Mouse (Mus musculus): ENCODE measurements at regions not wholly inside any gene's neighbourhood (a gene's known extent, or its start where the extent isn't known, plus 50 kb on each side); places are given as distances from the start of the nearest gene placed in this dataset.

DNA sequence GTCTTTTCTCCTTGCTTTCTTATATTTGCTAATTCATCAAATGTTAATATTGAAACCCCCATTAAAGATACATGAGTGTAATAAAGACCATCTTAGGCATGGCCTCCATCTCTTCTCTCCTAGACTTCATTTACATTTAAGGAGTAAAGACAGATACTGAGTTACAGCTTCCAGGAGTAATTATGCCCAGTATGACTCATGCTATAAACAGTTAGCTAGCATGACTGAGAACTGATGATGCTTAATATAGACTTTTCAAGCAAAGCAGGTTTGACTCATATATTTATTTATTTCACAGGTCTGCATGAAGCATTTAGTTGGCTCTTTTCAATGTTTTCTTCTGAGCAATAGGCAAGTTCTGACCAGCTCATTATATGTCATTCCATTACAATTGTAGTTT is 453.7 kb upstream of the Cntn6 start:
- no peak for DNase-seq (ENCODE audit: low spot score in 2 of 2)

DNA sequence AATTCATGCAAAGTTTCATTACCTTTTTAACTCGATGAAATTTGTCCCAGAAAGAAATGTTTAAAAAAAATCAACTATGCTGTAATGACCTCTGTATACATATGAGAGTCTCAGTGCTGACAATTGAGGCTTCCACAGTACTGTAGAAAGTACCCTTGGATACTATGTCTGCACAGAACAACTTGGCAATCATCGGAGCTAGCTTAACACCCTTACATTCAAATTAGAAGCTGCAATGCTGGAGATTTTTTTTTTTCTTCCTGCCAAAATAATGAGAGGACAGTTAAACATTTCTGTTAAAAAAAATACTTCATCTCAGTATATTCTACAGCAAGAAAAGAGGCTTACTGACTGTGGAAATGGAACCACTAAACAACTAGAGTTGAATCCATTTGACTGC is 452.1 kb upstream of the Cntn6 start:
- DNase-seq (ENCODE audit: low spot score in 2 of 2), result no peak

DNA sequence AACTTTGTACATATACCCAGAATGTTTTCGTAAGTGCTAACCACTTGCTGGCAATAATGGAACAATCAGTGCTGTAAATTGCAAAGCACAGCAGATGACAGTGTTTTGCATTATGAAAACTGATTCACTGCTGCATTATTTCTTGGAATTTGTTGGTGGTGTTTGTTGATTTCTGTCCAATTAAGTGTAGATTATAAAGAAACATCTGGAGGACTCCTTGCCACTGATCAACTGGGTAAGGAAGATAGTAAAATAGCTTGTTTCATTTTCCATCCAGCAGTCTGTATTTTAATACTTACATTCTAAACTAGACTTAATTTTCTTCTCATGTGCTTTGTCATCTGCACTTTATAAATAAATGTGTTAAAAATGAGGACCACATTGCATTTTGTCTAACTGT is 436.6 kb upstream of the Cntn6 start:
- no peak for DNase-seq (ENCODE audit: low spot score in 2 of 2)

GRCm38 (mm10) chr6:104061692-104062263 is 430.8 kb upstream of the Cntn6 start:
- DNase-seq (ENCODE audit: low spot score in 2 of 2), result no peak

GRCm38 (mm10) chr6:104080581-104080980 is 412.0 kb upstream of the Cntn6 start:
- no peak for DNase-seq (ENCODE audit: low spot score in 2 of 2)

DNA sequence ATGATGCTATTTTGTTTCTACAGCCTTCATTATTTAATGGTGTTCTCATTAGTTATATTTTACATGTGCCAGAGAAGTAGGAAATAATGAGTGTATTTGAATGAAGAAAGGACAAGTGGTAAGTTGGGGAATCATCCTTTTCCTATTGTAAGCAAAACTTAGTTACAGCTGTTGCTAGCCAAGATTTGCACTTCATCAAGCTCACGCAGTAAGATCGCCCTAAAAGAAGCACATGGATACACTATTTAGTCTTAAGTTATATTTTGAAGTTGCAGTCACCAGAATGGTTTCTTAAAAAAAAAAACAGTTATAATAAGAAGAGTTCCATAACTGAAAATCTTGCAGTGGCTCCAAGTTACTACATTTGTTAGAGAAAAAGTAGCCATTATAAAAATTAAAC is 410.3 kb upstream of the Cntn6 start:
- DNase-seq (ENCODE audit: low spot score in 2 of 2), result no peak

DNA sequence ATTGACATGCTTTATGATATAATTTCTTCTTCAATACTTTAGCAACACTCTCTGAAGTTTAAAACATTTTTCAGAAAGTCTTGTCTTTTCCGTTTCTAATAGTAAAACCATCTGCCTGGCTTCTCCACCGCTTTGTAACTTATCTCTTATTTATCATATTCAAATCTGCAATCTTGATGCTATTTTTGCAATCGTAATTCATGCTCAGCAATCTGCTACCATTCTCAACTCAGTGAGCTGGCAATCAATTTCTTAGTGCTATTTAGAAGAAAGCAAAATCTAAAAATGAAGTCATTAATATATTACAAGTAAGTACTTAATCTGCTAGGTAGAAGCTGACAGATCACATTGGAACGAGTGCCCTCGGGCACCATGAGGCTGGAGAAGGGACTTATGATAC is 384.2 kb upstream of the Cntn6 start:
- no peak for DNase-seq (ENCODE audit: low spot score in 2 of 2)
